Mouse (Mus musculus) erythroblast, embryonic 14.5 days (primary cell): ENCODE measurements around the gene Nkx6-1. TPM values are rescaled to one million over a fixed set of nuclear protein-coding genes. Genes with fewer than 3 reads are reported as not detected.

Source experiments
- H3K27me3 ChIP-seq: 2 replicates; pipeline ENCODE4 v1.6.1; 2012; ENCODE audit warnings: inconsistent platforms; ENCODE audit not compliant: control insufficient read depth
- H3K36me3 ChIP-seq: 2 replicates; pipeline ENCODE4 v1.6.1; 2012; ENCODE audit warnings: mild to moderate bottlenecking, inconsistent platforms; ENCODE audit not compliant: control insufficient read depth
- H3K4me1 ChIP-seq: 2 replicates; pipeline ENCODE4 v1.6.1; 2012; ENCODE audit warnings: inconsistent platforms; ENCODE audit not compliant: control insufficient read depth
- H3K4me3 ChIP-seq: replicated peaks from 2 replicates; pipeline ENCODE3; 2012; ENCODE audit warnings: moderate library complexity, mild to moderate bottlenecking, inconsistent platforms
- H3K9me3 ChIP-seq: 2 replicates; pipeline ENCODE4 v1.6.1; 2012; ENCODE audit warnings: low read length, inconsistent platforms, mixed read lengths; ENCODE audit not compliant: control insufficient read depth
- GATA1 ChIP-seq: IDR thresholded peaks from 2 replicates; pipeline ENCODE4 v1.6.1; 2012; ENCODE audit warnings: low read length, inconsistent platforms, mixed read lengths
- TAL1 ChIP-seq: IDR thresholded peaks from 3 replicates; pipeline ENCODE4 v1.6.1; 2012; ENCODE audit warnings: low read length, inconsistent platforms, mixed read lengths
- polyA plus RNA-seq: library from polyadenylated mRNA; stranded (reverse); fragments of >175 nt; gene quantifications from 2 replicates; pipeline ENCODE4 v1.2.3, GENCODE M21; 2012

The Nkx6-1 gene
- polyA plus RNA-seq, 1 experiment = not detected

GRCm38 (mm10) chr5:101668475-101668874 is 3.7 kb upstream of the Nkx6-1 start:
- no peak for TF ChIP-seq TAL1
- TF ChIP-seq GATA1 = no peak
- H3K9me3 ChIP-seq = peaks cover 6% of the 10 kb centered on the region
- no peaks in the 10 kb centered on the region for H3K36me3 ChIP-seq
- no peaks in the 10 kb centered on the region for H3K4me1 ChIP-seq
- H3K4me3 ChIP-seq = no peak overlapping the region
- H3K27me3 ChIP-seq = peaks cover 67% of the 10 kb centered on the region

- H3K4me3 ChIP-seq = no peak overlapping the region
Observed at GRCm38 (mm10) chr5:101668028-101668427, 3.2 kb upstream of the Nkx6-1 start.

GRCm38 (mm10) chr5:101667263-101667990 is 2.6 kb upstream of the Nkx6-1 start:
- no peaks in the 10 kb centered on the region for H3K4me1 ChIP-seq
- H3K27me3 ChIP-seq = peaks cover 77% of the 10 kb centered on the region
- TF ChIP-seq GATA1 (no peak), TAL1 (no peak)
- H3K36me3 ChIP-seq = no peaks in the 10 kb centered on the region
- no peak overlapping the region for H3K4me3 ChIP-seq
- peaks cover 6% of the 10 kb centered on the region for H3K9me3 ChIP-seq

More at GRCm38 (mm10) chr5:101668028-101668427, 3.2 kb upstream of the Nkx6-1 start:
- H3K27me3 ChIP-seq = peaks cover 71% of the 10 kb centered on the region
- TF ChIP-seq GATA1 (no peak), TAL1 (no peak)
- no peaks in the 10 kb centered on the region for H3K36me3 ChIP-seq
- peaks cover 6% of the 10 kb centered on the region for H3K9me3 ChIP-seq
- H3K4me1 ChIP-seq = no peaks in the 10 kb centered on the region

- Histone ChIP-seq H3K27me3 (peaks cover 84% of the 10 kb centered on the region), H3K36me3 (no peaks in the 10 kb centered on the region), H3K4me3 (no peak overlapping the region), H3K9me3 (peaks cover 6% of the 10 kb centered on the region), H3K4me1 (no peaks in the 10 kb centered on the region)
- TF ChIP-seq GATA1 (no peak), TAL1 (no peak)
Observed at GRCm38 (mm10) chr5:101666713-101667112, 1.9 kb upstream of the Nkx6-1 start.

GRCm38 (mm10) chr5:101666091-101666490 is 1.3 kb upstream of the Nkx6-1 start:
- Histone ChIP-seq H3K36me3 (no peaks in the 10 kb centered on the region), H3K9me3 (peaks cover 6% of the 10 kb centered on the region), H3K4me3 (no peak overlapping the region), H3K4me1 (no peaks in the 10 kb centered on the region), H3K27me3 (peaks cover 91% of the 10 kb centered on the region)
- no peak for TF ChIP-seq TAL1
- TF ChIP-seq GATA1 = no peak

GRCm38 (mm10) chr5:101664423-101664921 is 324 bp downstream of the Nkx6-1 start:
- H3K9me3 ChIP-seq = peaks cover 6% of the 10 kb centered on the region
- no peaks in the 10 kb centered on the region for H3K4me1 ChIP-seq
- H3K36me3 ChIP-seq = no peaks in the 10 kb centered on the region
- H3K27me3 ChIP-seq = peaks cover 100% of the 10 kb centered on the region
- no peak overlapping the region for H3K4me3 ChIP-seq
- TF ChIP-seq GATA1 = no peak
- TF ChIP-seq TAL1 = no peak

- Histone ChIP-seq H3K36me3 (no peaks in the 10 kb centered on the region), H3K27me3 (peaks cover 100% of the 10 kb centered on the region), H3K9me3 (peaks cover 7% of the 10 kb centered on the region), H3K4me1 (no peaks in the 10 kb centered on the region), H3K4me3 (no peak overlapping the region)
- TF ChIP-seq GATA1 = no peak
- TF ChIP-seq TAL1 = no peak
Observed at GRCm38 (mm10) chr5:101663621-101664422, 974 bp downstream of the Nkx6-1 start.

- TF ChIP-seq GATA1 = no peak
- no peak for TF ChIP-seq TAL1
- Histone ChIP-seq H3K9me3 (peaks cover 8% of the 10 kb centered on the region), H3K4me1 (no peaks in the 10 kb centered on the region), H3K27me3 (peaks cover 100% of the 10 kb centered on the region), H3K4me3 (no peak overlapping the region), H3K36me3 (no peaks in the 10 kb centered on the region)
Observed at GRCm38 (mm10) chr5:101663176-101663575, 1.6 kb downstream of the Nkx6-1 start.

- TF ChIP-seq GATA1 = no peak
- TF ChIP-seq TAL1 = no peak
- Histone ChIP-seq H3K9me3 (peaks cover 8% of the 10 kb centered on the region), H3K4me1 (no peaks in the 10 kb centered on the region), H3K36me3 (no peaks in the 10 kb centered on the region), H3K4me3 (no peak overlapping the region), H3K27me3 (peaks cover 100% of the 10 kb centered on the region)
Observed at GRCm38 (mm10) chr5:101662485-101662884, 2.3 kb downstream of the Nkx6-1 start.
